Mouse (Mus musculus): ENCODE measurements around the gene Rpl10a.

Rpl10a gene

GRCm38 (mm10) chr17:28331241-28332112 lies 3.2 kb downstream of the Rpl10a start:
- in situ Hi-C loops (cut with MboI) = no loop called here

GRCm38 (mm10) chr17:28332113-28332914 lies 4.0 kb downstream of the Rpl10a start:
- in situ Hi-C loops (cut with MboI) = no loop called here

GRCm38 (mm10) chr17:28332915-28333546 lies 4.8 kb downstream of the Rpl10a start:
- in situ Hi-C loops (cut with MboI) = no loop called here

GRCm38 (mm10) chr17:28335267-28335666 lies 7.0 kb downstream of the Rpl10a start:
- in situ Hi-C loops (cut with MboI) = no loop called here

- in situ Hi-C loops (cut with MboI) = no loop called here
These were observed 9.3 kb downstream of the Rpl10a start for GRCm38 (mm10) chr17:28337547-28337946.

- in situ Hi-C loops (cut with MboI) = no loop called here
These were observed 12.3 kb downstream of the Rpl10a start for GRCm38 (mm10) chr17:28340578-28340977.

GRCm38 (mm10) chr17:28341091-28341490 lies 12.8 kb downstream of the Rpl10a start:
- in situ Hi-C loops (cut with MboI) = no loop called here

- in situ Hi-C loops (cut with MboI) = no loop called here
These were observed 15.9 kb downstream of the Rpl10a start for GRCm38 (mm10) chr17:28344050-28344607.

- in situ Hi-C loops (cut with MboI) = no loop called here
These were observed 16.4 kb downstream of the Rpl10a start for GRCm38 (mm10) chr17:28344670-28345069.

GRCm38 (mm10) chr17:28345271-28345721 lies 17.0 kb downstream of the Rpl10a start:
- in situ Hi-C loops (cut with MboI) = no loop called here

GRCm38 (mm10) chr17:28345882-28346281 lies 17.6 kb downstream of the Rpl10a start:
- in situ Hi-C loops (cut with MboI) = no loop called here

- in situ Hi-C loops (cut with MboI) = no loop called here
These were observed 19.1 kb downstream of the Rpl10a start for GRCm38 (mm10) chr17:28347327-28347726.

GRCm38 (mm10) chr17:28348211-28348610 lies 19.9 kb downstream of the Rpl10a start:
- in situ Hi-C loops (cut with MboI) = no loop called here

- in situ Hi-C loops (cut with MboI) = no loop called here
These were observed 21.1 kb downstream of the Rpl10a start for GRCm38 (mm10) chr17:28349264-28349880.

GRCm38 (mm10) chr17:28349901-28350465 lies 21.7 kb downstream of the Rpl10a start:
- in situ Hi-C loops (cut with MboI) = no loop called here

GRCm38 (mm10) chr17:28350466-28351352 lies 22.4 kb downstream of the Rpl10a start, which contains the start of gene Tead3:
Gene Tead3 (minus strand): TSS chr17:28350817.
- in situ Hi-C loops (cut with MboI) = no loop called here

GRCm38 (mm10) chr17:28351353-28351890 lies 23.2 kb downstream of the Rpl10a start:
- in situ Hi-C loops (cut with MboI) = no loop called here

GRCm38 (mm10) chr17:28352018-28352417 lies 23.7 kb downstream of the Rpl10a start:
- in situ Hi-C loops (cut with MboI) = no loop called here

GRCm38 (mm10) chr17:28355871-28356270 lies 27.6 kb downstream of the Rpl10a start:
- in situ Hi-C loops (cut with MboI) = no loop called here
